13 mouse cellular contexts compared by ENCODE assay signal in genomic region chr10:126680275-126681184, GRCm38 (mm10).
A peak's percentile ranks its signal among the peaks of the same experiment; 100 is the strongest.
DNase-seq lines count a peak whose midpoint lies in the region; ATAC-seq and TF ChIP-seq lines count a peak whose summit lies in the region.
"Had no signal": no experiment of that assay in that cellular context is flagged by ENCODE, and none has a peak within 500 bp of the region (broad histone marks: within the 10 kb centered on the region; RNA-seq: fewer than 3 reads in every experiment).

No protein-coding gene starts in this region.

- no peaks in the 10 kb centered on the region for H3K36me3 ChIP-seq in forebrain, embryonic 15.5 days
- H3K36me3 ChIP-seq in midbrain, embryonic 10.5 days: no peaks in the 10 kb centered on the region
- H3K36me3 ChIP-seq in neural tube, embryonic 13.5 days: no peaks in the 10 kb centered on the region
- H3K36me3 ChIP-seq in liver, postnatal 0 days (replicated peaks; ENCODE audit: insufficient read depth, low read length): no peaks in the 10 kb centered on the region
- H3K36me3 ChIP-seq: limb, embryonic 15.5 days had no signal

- no peak for TF ChIP-seq EP300 in liver, postnatal 0 days (IDR thresholded peaks at IDR 0.05; ENCODE audit: low read depth)

- no peak overlapping the region for H3K4me3 ChIP-seq in forebrain, embryonic 15.5 days
- peak overlapping the region; percentile 32 for H3K4me3 ChIP-seq in midbrain, embryonic 10.5 days
- no peak overlapping the region for H3K4me3 ChIP-seq in neural tube, embryonic 13.5 days
- H3K4me3 ChIP-seq in liver, postnatal 0 days (ENCODE audit: low read depth, low read length): no peak overlapping the region
- H3K4me3 ChIP-seq: limb, embryonic 15.5 days had no signal

- peak overlapping the region; percentile 15 for H3K4me2 ChIP-seq in forebrain, embryonic 15.5 days (replicated peaks)
- peak overlapping the region; percentile 31; the same call in 1 of the 2 replicates for H3K4me2 ChIP-seq in neural tube, embryonic 13.5 days
- H3K4me2 ChIP-seq in liver, postnatal 0 days (ENCODE audit: low read depth, low read length): no peak overlapping the region
- H3K4me2 ChIP-seq: limb, embryonic 15.5 days had no signal

- H3K9me3 ChIP-seq in forebrain, embryonic 15.5 days: no peaks in the 10 kb centered on the region
- H3K9me3 ChIP-seq in midbrain, embryonic 10.5 days (replicated peaks): 0 out of 2 replicates have a peak, but pooled peaks cover 5% of the 10 kb centered on the region
- 0 out of 2 replicates have a peak, but pooled peaks cover 5% of the 10 kb centered on the region for H3K9me3 ChIP-seq in neural tube, embryonic 13.5 days
- H3K9me3 ChIP-seq in liver, postnatal 0 days (ENCODE audit: low read length): no peaks in the 10 kb centered on the region
- H3K9me3 ChIP-seq: limb, embryonic 15.5 days had no signal

- 0 out of 2 replicates have a peak overlapping the region, but pooled peaks have one; percentile 4 for H3K27ac ChIP-seq in forebrain, embryonic 15.5 days (replicated peaks)
- H3K27ac ChIP-seq in midbrain, embryonic 10.5 days (replicated peaks): peak overlapping the region; percentile 55; the same call in 1 of the 2 replicates
- no peak overlapping the region for H3K27ac ChIP-seq in neural tube, embryonic 13.5 days (replicated peaks)
- no peak overlapping the region for H3K27ac ChIP-seq in liver, postnatal 0 days (ENCODE audit: low read depth)
- H3K27ac ChIP-seq: limb, embryonic 15.5 days had no signal

- ATAC-seq in forebrain, embryonic 15.5 days (replicated peaks): peak; percentile 58; the same call in 1 of the 2 replicates
- no peak for ATAC-seq in neural tube, embryonic 13.5 days (ENCODE audit: low read depth)
- no peak for ATAC-seq in liver, postnatal 0 days
- ATAC-seq: CD4-positive, CD25-positive, alpha-beta regulatory T cell, adult 4 months had no signal

- WGBS in forebrain, embryonic 15.5 days: 4% methylated on average over 12 of the region's 12 CpGs
- 8% methylated on average over 12 of the region's 12 CpGs for WGBS in midbrain, embryonic 10.5 days
- WGBS in neural tube, embryonic 13.5 days: 9% methylated on average over 12 of the region's 12 CpGs
- WGBS in liver, postnatal 0 days (ENCODE audit: insufficient replicate concordance): 15% methylated on average over 12 of the region's 12 CpGs

- peak; percentile 73 for DNase-seq in embryo, embryonic 10.5 days (ENCODE audit: low spot score)
- peak; percentile 29 for DNase-seq in midbrain, embryonic 10.5 days (ENCODE audit: low spot score)
- no peak for DNase-seq in yolk sac, embryonic 10.5 days (ENCODE audit: low spot score)
- no peak for DNase-seq in liver, postnatal 0 days
- DNase-seq in right cerebral cortex, postnatal 36 days (ENCODE audit: low spot score in 2 of 2): no peak
- DNase-seq in ovary, postnatal 10 days (ENCODE audit: low spot score): no peak
- DNase-seq: adrenal gland, postnatal 14 days; kidney, postnatal 10 days; spleen, adult 18-20 months had no signal

- H3K27me3 ChIP-seq in forebrain, embryonic 15.5 days: no peaks in the 10 kb centered on the region
- H3K27me3 ChIP-seq in midbrain, embryonic 10.5 days (ENCODE audit: low read depth, poor library complexity, severe bottlenecking): no peaks in the 10 kb centered on the region
- H3K27me3 ChIP-seq in neural tube, embryonic 13.5 days: no peaks in the 10 kb centered on the region
- no peaks in the 10 kb centered on the region for H3K27me3 ChIP-seq in liver, postnatal 0 days (ENCODE audit: insufficient read depth, low read length)

- no peak for TF ChIP-seq CTCF in liver, postnatal 0 days (IDR thresholded peaks at IDR 0.05; ENCODE audit: low read depth)

- peaks cover 14% of the 10 kb centered on the region for H3K4me1 ChIP-seq in forebrain, embryonic 15.5 days
- H3K4me1 ChIP-seq in midbrain, embryonic 10.5 days: peaks cover 20% of the 10 kb centered on the region
- H3K4me1 ChIP-seq in neural tube, embryonic 13.5 days (replicated peaks): peaks cover 11% of the 10 kb centered on the region
- no peaks in the 10 kb centered on the region for H3K4me1 ChIP-seq in liver, postnatal 0 days (ENCODE audit: insufficient read depth)
- H3K4me1 ChIP-seq: limb, embryonic 15.5 days had no signal

- no peak overlapping the region for H3K9ac ChIP-seq in forebrain, embryonic 15.5 days (replicated peaks)
- H3K9ac ChIP-seq in neural tube, embryonic 13.5 days: no peak overlapping the region
- no peak overlapping the region for H3K9ac ChIP-seq in liver, postnatal 0 days (replicated peaks)
- H3K9ac ChIP-seq: limb, embryonic 15.5 days had no signal

Comparison
In these comparisons a context has a peak if more than half of its experiments do, and no peak if none do; other contexts are left out.
1. DNase-seq: peak in embryo, embryonic 10.5 days (single experiment) and midbrain, embryonic 10.5 days (single experiment); none in yolk sac, embryonic 10.5 days (single experiment), liver, postnatal 0 days (single experiment), right cerebral cortex, postnatal 36 days (0 of 2) and ovary, postnatal 10 days (single experiment).
2. H3K27ac ChIP-seq: peak in forebrain, embryonic 15.5 days (single experiment) and midbrain, embryonic 10.5 days (single experiment); none in neural tube, embryonic 13.5 days (single experiment) and liver, postnatal 0 days (single experiment).